Mouse (Mus musculus) 3T3-L1 (cell line): Measurements from ENCODE around the gene Olfr1510.
"Not testable (repeated sequence)": the region's sequence is repeated elsewhere in the genome, so short reads cannot be mapped to it uniquely, and the experiment has no call there.

Experiments used
- DNase-seq: peaks from one replicate; pipeline ENCODE4 v3.0.0-alpha.2; 2015; ENCODE audit warnings: low read depth, low spot score

Olfr1510 gene

DNA sequence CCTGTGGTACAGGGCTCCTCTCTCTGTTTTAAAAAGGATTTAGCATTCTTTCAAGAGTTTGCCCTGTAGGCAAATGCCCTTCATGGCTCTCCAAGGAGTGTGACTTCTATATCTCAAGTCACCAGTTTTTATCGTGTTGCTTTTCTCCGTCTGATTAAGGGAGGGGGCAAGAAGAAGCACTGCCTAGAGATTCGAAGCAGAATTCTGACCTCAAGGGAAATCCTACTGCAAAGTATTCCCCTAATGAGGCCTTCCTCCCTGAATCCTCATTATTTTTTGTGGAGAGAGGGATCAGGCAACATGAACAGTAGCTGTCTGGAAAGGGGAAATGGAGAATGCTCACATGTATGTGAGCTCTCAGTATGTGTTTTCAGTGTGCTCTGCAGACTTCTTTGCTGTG lies at the start of gene Olfr1510:
Olfr1510 (minus strand) TSS at position 101 of the 400 bp plus-strand sequence.
- DNase-seq: no peak

DNA sequence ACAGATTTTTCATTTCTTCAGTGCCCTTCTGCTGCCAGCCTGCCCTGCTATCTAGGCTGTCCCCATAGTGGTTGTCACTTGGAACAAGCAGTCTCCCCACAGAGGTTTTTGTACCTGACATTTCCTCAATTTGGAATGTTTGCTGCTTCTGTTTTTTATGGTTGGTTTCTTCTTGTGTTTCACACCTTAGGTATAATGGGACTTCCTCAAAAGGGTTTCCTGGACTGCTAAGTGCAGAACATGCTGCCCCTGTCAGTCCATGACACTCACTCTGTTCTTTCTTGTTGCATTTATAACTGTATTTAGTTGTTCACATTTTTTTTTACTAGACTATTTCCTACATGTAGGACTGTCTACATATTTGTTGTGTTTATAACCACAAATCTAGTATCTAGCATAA lies 47.8 kb upstream of the Olfr1510 start:
- no peak for DNase-seq

DNA sequence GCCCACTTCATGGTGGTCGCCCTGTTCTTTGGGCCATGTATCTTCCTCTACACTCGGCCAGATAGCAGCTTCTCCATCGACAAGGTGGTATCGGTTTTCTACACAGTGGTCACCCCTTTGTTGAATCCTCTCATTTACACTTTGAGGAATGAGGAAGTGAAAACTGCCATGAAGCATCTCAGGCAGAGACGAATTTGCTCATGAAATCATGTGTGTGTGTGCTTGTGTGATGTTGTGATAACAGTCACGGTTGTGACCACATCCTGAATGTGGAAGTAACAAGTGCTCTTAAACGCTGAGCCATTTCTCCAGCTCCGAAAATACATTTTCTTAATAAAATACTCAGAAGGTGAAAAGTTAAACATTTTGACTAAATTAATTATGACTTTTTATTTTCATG lies 37.0 kb upstream of the Olfr1510 start:
- no peak for DNase-seq

DNA sequence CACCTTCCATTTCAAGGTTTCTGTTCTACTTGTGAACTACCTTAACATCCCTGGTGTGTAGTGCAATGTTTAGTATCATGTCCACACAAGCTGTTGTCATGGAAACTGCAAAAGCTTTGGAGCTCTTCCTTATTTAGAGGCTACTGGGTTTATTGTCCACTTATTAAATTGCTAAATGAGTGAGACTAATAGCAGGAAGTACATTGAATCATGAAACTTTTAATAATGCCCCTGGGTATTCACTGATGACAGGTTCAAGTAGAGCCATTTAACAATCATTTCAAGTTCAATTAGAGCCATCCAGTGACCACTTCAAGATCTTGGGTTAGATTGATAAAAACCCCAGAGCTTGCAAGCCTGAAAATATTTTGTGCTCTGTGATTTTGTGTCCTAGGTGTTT lies 28.5 kb upstream of the Olfr1510 start, which contains the start of gene Olfr1509:
Olfr1509 (plus strand) TSS at position 301 of the 400 bp plus-strand sequence.
- DNase-seq: no peak

DNA sequence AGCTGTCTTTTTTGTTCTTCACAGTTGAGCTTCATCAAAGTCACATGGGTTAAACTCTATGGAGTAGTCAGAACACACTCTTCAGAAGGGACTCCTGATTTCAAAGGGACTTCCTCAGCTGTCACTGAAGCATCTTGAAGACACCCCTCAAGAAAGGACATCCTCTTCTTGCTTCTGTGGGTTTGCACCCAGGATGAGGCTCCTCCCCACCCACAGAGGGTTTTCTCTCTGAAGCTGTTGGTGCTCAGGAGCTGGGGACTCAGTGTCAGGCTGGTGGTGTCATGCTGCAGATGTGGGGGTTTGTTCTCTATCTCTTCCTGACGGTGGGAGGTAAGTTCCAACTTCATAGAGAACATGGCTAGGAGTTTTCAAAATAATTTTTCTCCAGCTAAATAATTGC lies 13.5 kb upstream of the Olfr1510 start:
- DNase-seq: no peak

DNA sequence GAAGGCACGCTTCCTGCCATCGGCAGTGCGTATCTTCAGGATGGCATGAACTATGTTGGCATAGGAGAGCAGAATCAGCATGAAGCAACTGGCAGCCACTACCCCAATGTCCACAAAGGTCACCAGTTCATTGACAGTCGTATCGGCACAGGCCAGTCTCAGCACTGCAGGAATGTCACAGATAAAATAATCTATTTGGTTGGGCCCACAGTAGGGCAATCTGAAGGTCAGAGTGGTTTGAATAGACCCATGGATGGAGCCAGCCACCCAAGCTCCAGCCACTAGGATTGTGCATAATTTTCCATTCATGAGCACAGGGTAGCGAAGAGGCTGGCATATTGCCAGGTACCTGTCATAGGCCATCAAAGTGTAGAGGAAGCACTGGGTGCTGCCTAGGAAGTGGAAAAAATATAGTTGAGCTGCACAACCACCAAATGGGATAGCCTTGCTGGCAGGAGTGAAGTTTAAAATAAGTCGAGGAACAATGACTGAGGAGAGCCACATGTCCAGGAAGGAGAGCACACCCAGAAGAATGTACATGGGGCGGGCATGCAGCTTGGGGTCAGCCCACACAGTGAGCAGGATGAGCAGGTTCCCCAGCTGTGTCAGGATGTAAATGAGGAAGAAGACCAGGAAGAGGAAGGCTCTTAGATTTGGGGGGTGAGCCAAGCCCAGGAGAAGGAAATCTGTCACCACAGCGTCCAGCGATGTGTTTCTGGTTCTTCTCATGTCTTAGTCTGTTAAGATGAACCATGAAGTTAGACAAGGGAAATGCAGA lies 3.8 kb downstream of the Olfr1510 start:
- DNase-seq: not testable (repeated sequence)

DNA sequence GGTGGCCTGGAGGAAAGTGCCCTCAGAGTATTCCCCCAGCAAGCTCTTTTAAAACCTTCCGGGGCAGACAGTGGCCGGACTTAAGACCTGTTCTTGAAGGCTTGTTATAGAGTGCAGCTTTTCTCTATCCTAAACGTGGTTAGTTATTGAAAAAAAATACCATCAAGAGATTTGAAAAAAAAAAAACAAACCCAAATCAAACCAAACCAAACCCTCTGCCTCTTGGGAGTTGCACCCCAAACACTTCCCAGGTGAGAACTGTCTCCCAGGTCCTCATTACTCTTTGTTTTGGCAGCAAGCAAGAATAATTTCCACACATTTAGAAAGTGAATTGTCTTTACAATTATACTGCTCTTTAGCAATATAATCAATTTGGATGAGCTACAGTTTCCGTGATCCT lies 16.9 kb downstream of the Olfr1510 start, which contains the start of gene Olfr1511:
Olfr1511 (minus strand) TSS at position 101 of the 400 bp plus-strand sequence.
- no peak for DNase-seq

DNA sequence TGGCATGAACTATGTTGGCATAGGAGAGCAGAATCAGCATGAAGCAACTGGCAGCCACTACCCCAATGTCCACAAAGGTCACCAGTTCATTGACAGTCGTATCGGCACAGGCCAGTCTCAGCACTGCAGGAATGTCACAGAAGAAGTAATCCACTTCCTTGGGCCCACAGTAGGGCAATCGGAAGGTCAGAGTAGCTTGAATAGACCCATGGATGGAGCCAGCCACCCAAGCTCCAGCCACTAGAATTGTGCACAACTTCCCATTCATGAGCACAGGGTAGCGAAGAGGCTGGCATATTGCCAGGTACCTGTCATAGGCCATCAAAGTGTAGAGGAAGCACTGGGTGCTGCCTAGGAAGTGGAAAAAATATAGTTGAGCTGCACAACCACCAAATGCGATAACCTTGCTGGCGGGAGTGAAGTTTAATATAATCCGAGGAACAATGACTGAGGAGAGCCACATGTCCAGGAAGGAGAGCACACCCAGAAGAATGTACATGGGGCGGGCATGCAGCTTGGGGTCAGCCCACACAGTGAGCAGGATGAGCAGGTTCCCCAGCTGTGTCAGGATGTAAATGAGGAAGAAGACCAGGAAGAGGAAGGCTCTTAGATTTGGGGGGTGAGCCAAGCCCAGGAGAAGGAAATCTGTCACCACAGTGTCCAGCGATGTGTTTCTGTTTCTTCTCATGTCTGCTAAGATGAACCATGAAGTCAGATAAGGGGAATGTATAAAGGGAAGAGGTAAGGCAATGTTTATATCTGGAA lies 23.9 kb downstream of the Olfr1510 start:
- not testable (repeated sequence) for DNase-seq

DNA sequence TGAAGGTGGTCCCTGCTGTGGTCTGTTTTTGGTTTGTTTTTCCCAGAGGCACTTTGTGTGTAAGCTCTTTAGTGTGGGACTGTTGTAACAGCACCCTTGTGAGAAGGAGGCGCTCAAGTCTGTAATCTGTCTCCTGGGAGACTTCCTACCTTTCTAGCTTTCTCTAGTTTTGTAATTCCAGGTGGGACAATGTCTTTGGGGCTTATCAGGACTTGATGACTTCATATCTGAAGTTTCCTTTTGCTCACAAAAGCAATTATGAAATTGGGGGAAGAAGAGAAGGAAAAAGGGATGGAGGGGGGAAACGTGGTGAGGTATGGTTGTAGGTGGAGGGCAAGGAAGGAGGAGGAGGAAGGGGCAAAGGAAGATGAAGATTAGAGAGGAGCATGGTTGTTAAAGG lies 35.1 kb downstream of the Olfr1510 start, which contains the start of gene Olfr1512:
Olfr1512 (minus strand) TSS at position 101 of the 400 bp plus-strand sequence.
- no peak for DNase-seq

DNA sequence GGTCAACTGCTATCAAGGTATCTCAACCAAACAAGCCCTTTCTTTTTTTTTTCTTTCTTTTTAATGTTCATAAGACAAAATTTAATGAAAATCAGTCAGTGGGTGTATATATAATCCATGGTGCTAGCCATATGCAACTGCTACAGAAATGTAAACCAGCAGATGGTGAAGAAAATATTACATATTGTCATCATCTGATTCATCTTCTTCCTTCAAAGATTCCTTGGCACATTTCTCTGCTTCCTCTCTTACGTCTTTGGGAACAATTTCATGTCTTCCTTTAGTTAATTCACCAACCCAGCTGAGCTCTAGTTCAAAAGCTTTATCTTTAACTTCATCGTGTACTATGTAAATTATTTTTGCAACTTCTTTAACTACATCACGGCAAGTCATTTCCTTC lies 45.4 kb downstream of the Olfr1510 start:
- no peak for DNase-seq
